In genomic region chr3:116641811-116642371, GRCm38 (mm10) we compare ENCODE assay signal across 22 mouse cellular contexts. TPM values are rescaled to one million over a fixed set of nuclear protein-coding genes. Genes with fewer than 3 reads are reported as not detected.
A peak's percentile ranks its signal among the peaks of the same experiment; 100 is the strongest.
DNase-seq lines count a peak whose midpoint lies in the region; ATAC-seq lines count a peak whose summit lies in the region.
"Had no signal": no experiment of that assay in that cellular context is flagged by ENCODE, and none has a peak within 500 bp of the region (broad histone marks: within the 10 kb centered on the region; RNA-seq: fewer than 3 reads in every experiment).

No protein-coding gene starts in this region.

- peak; percentile 70 for ATAC-seq in granulocyte monocyte progenitor cell, adult 5-6 weeks (replicated peaks; ENCODE audit: poor library complexity, severe bottlenecking)
- peak; percentile 61; the same call in 1 of the 2 replicates for ATAC-seq in monocyte, adult 5-6 weeks (replicated peaks; ENCODE audit: insufficient number of reproducible peaks, low FRiP score, low TSS enrichment, poor library complexity, severe bottlenecking)
- ATAC-seq: CD4-positive, CD25-positive, alpha-beta regulatory T cell, adult 4 months; forebrain, embryonic 13.5 days; forebrain, postnatal 0 days; hindbrain, postnatal 0 days; intestine, embryonic 16.5 days had no signal

- intact Hi-C loops in heart, postnatal 10 days (cut with DNase I): no loop called here

- peak; percentile 93 for DNase-seq in heart, adult 11 months
- DNase-seq in heart, postnatal 10 days: no peak
- peak; percentile 32 for DNase-seq in A20 (ENCODE audit: low read depth, low spot score)
- DNase-seq in frontal cortex, postnatal 25 days (ENCODE audit: low spot score in 2 of 2): no peak
- DNase-seq in layer of hippocampus, adult 18-20 months (ENCODE audit: low spot score in 2 of 2): no peak
- DNase-seq: adrenal gland, adult 8-10 months; adrenal gland, postnatal 25 days; cerebellum, adult 11-12 months; cerebellum, adult 8-10 months; cerebellum, postnatal 10 days; cerebellum, postnatal 36 days; forebrain, postnatal 0 days; gastrocnemius, postnatal 14 days; heart, postnatal 36 days; kidney, adult 18-20 months had no signal

RNA-seq across cellular contexts. Expression of gene Mfsd14a, which starts 20.6 kb away (rescaled TPM):
- 10 to 100 TPM; 30.1 to 30.8 TPM for total RNA-seq in heart, postnatal 10 days (2021)
- 52.3 and 64.6 TPM in 2 replicates for total RNA-seq in granulocyte monocyte progenitor cell, adult 5-6 weeks (2014; fragmentation: Nextera tagmentation)
- 67.0 and 95.5 TPM in 2 replicates for total RNA-seq in granulocyte monocyte progenitor cell, adult 5-6 weeks (2017)
- 99.6 to 106 TPM (median 102 TPM) in 3 replicates for total RNA-seq in monocyte, adult 5-6 weeks (2017)
- 10 to 100 TPM; 58.3 to 59.3 TPM for total RNA-seq in layer of hippocampus, adult 18-20 months (2021)

RNA-seq across cellular contexts. Expression of gene Trmt13, which starts 27.5 kb away (rescaled TPM):
- total RNA-seq in heart, postnatal 10 days (2021): 1 to 10 TPM; 7.0 to 9.3 TPM
- 33.7 and 47.5 TPM in 2 replicates for total RNA-seq in granulocyte monocyte progenitor cell, adult 5-6 weeks (2014; fragmentation: Nextera tagmentation)
- 35.8 and 43.3 TPM in 2 replicates for total RNA-seq in granulocyte monocyte progenitor cell, adult 5-6 weeks (2017)
- total RNA-seq in monocyte, adult 5-6 weeks (2017): 56.2 to 58.5 TPM (median 58.1 TPM) in 3 replicates
- 10 to 100 TPM; 18.5 to 20.9 TPM for total RNA-seq in layer of hippocampus, adult 18-20 months (2021)

RNA-seq across cellular contexts. Expression of gene Gm43191, which starts 39.2 kb away (rescaled TPM):
- 1 to 10 TPM in 1 of 2 experiments, not detected in 1; 1.6 TPM for total RNA-seq in heart, postnatal 10 days (2021)
- not detected in 2 replicates for total RNA-seq in granulocyte monocyte progenitor cell, adult 5-6 weeks (2014; fragmentation: Nextera tagmentation)
- not detected in 2 replicates for total RNA-seq in granulocyte monocyte progenitor cell, adult 5-6 weeks (2017)
- total RNA-seq in monocyte, adult 5-6 weeks (2017): not detected in 3 replicates
- not detected for total RNA-seq in layer of hippocampus, adult 18-20 months (2021)
- total RNA-seq: adrenal gland, adult 8-10 months; forebrain, postnatal 0 days; gastrocnemius, postnatal 14 days; gastrocnemius, postnatal 4 days; heart, postnatal 36 days; hindbrain, postnatal 0 days had no signal

RNA-seq across cellular contexts. Expression of gene Sass6, which starts 47.1 kb away (rescaled TPM):
- total RNA-seq in heart, postnatal 10 days (2021): 1 to 10 TPM; 4.7 to 4.9 TPM
- total RNA-seq in granulocyte monocyte progenitor cell, adult 5-6 weeks (2014; fragmentation: Nextera tagmentation): 31.2 and 35.0 TPM in 2 replicates
- total RNA-seq in granulocyte monocyte progenitor cell, adult 5-6 weeks (2017): 50.1 and 72.7 TPM in 2 replicates
- 15.1 to 20.6 TPM (median 19.1 TPM) in 3 replicates for total RNA-seq in monocyte, adult 5-6 weeks (2017)
- total RNA-seq in layer of hippocampus, adult 18-20 months (2021): 1 to 10 TPM; 8.3 to 8.7 TPM

Comparison
In these comparisons a context has a peak if more than half of its experiments do, and no peak if none do; other contexts are left out.
1. DNase-seq: peak in heart, adult 11 months (single experiment) and A20 (single experiment); none in heart, postnatal 10 days (0 of 2), frontal cortex, postnatal 25 days (0 of 2) and layer of hippocampus, adult 18-20 months (0 of 2).